Mouse (Mus musculus): ENCODE data around the gene Cnot6.

Gene Cnot6

DNA sequence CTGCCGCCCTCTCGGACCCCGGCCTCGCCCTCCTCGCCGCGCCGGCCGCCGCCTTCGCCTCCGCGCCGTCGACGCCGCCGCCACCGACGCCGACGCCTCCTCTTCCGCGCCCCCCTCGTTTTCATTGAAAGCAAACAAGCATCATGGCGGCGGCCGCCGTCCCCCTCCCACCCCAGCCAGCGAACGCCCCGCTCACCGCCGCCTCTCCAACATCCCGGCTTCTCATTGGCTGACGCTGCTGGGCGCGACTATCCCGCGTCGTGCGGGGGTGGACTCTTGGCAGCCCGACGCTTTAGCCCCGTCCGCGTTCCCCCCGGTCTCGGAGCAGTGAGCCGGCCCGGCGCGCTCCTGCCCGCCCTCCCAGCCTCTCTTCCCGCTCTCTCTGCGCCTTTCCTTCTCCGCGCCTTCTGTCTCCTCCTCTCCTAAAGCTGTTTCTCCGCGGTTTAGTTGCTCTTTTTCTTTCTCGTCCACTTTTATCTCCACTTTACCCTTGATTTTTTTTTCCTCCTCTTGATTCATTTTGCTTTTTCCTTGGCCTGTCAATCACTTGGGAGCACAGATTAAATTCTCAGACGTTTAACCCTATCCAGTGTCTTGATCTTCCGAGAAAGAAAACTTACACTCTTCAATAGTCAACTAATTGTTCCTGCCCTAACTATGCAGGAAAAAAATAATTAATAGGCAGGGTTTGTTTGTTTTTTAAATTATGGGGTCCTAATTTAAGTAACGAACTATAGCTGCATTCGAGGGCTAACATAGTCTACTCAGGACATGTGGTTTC lies at the start of gene Cnot6:
Cnot6 (minus strand) TSS at position 169 of the 781 bp plus-strand sequence.
- DNase-seq (ENCODE audit: low spot score in 2 of 2) = peak; percentile 97

DNA sequence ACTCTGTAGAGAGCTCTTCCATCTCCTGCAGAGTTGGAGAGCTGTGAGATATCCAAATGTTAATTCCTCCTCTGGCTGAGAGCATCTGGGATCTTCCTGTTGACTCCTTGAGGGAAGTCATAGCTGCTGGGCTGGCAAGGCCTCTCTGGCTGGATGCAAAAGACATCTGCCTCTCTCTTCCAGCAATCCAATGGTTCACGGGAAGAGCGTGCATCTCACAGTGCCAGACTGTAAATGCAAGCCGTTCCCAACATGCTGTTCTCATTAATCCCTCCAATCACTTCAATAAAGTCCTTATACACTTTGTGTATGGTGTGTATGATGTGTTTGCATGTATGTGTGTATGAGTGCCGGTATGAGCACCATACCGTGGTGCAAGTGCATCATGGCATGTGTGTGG lies 48.6 kb upstream of the Cnot6 start:
- peak in 1 of 2 experiments; percentile 20 for DNase-seq (ENCODE audit: low spot score in 2 of 2)

DNA sequence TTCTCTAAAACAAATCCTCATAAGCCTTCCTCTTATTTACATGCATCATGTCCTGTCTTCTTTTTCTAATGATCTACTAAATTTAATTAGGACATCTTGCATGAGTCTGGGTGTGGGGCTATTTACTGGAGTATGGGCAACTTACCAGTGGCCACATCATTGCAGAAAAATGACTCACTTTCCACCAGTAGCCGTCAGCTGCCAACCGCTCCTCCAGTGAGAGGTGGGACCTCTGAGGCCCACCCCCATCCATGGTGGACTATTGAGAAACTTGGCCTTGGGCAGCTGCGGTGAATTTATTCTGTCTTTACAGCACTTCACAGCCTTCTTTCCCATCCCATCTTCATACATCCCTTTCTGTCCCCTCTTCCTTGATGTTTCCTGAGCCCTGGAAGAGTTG lies 45.6 kb upstream of the Cnot6 start:
- DNase-seq (ENCODE audit: low spot score in 2 of 2) = peak in 1 of 2 experiments; percentile 31

GRCm38 (mm10) chr11:49754958-49755665 lies 42.6 kb upstream of the Cnot6 start:
- peak; percentile 79 to 84 for DNase-seq (ENCODE audit: low spot score in 2 of 2)

DNA sequence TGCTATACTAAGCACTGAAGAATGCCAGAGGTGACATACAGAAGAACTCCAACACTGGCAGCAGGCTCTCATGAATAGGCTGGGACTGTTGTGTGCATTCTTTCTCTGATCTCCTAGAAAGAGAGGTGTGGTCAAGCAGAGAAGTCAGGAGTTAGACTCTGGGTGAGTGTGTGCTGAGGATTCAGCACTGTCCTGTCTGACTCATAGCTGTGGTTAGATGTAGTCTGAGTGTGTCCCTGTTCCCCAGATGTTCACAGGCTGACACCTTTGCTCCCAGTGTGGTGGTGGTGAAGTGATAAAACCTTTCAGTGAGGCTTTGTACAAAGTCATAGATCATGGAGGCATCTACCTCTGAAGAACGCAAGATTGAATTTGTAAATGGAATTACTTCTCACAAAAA lies 34.2 kb upstream of the Cnot6 start:
- DNase-seq (ENCODE audit: low spot score in 2 of 2) = no peak

DNA sequence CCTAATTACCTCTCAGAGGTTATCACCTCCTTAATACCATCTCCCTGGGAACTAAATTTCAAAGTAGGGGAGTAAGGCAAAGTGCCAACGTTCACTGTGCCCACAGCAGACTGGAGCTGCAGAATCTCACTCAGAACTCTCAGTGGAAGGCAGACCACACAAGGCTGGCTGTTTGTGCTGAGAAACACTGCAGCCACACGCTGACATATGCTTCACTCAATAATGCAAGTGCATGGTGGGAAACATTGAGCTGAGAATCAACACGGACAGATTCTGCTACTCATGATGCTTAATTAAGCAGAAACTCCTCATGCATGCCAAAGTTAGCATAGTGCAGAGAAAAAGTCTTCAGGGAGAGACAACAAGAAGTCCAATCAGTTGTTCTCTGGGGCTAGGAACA lies 33.3 kb upstream of the Cnot6 start:
- DNase-seq (ENCODE audit: low spot score in 2 of 2) = no peak

- no peak for DNase-seq (ENCODE audit: low spot score in 2 of 2)
Measured at GRCm38 (mm10) chr11:49744981-49745380, 32.5 kb upstream of the Cnot6 start.

GRCm38 (mm10) chr11:49743634-49744033 lies 31.1 kb upstream of the Cnot6 start:
- DNase-seq (ENCODE audit: low spot score in 2 of 2) = peak; percentile 29 to 39

DNA sequence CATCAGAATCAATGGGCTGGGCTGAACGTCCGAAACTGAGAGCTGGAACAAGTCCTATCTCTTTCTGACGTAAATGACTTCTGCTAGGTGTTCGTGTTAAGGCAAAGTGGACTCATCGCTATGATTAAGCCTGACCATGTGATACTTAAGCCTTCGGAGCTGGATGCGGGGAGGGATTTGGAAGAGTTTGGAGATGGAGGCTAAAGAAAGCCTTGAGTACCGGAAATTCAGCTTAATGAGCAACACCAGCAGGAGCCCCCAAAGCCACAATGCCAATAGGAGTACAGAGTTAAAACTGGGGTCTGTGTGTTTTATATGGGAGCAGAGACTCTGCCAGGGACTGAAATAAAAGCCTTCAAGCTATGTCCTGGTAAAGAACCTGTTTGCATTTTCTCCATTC lies 29.7 kb upstream of the Cnot6 start:
- DNase-seq (ENCODE audit: low spot score in 2 of 2) = no peak

DNA sequence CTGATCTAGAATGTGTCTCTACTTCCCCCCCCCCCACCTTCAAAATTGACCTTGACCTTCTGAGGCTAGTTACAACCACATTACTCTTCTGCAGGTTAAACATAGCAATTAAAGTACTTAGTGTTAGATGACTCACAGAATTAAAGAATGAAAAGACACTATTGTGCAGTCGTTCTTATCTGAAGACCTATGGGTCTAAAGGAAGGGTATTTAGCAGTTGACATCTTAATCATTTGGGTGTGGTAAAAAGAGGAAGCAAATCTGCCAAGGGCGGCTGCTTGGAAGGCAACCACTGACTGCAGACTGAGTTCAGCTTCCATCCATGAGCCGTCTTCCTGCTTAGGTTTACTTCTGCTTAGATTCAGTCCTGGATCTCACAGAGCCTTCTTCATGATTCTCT lies 27.3 kb upstream of the Cnot6 start:
- no peak for DNase-seq (ENCODE audit: low spot score in 2 of 2)

DNA sequence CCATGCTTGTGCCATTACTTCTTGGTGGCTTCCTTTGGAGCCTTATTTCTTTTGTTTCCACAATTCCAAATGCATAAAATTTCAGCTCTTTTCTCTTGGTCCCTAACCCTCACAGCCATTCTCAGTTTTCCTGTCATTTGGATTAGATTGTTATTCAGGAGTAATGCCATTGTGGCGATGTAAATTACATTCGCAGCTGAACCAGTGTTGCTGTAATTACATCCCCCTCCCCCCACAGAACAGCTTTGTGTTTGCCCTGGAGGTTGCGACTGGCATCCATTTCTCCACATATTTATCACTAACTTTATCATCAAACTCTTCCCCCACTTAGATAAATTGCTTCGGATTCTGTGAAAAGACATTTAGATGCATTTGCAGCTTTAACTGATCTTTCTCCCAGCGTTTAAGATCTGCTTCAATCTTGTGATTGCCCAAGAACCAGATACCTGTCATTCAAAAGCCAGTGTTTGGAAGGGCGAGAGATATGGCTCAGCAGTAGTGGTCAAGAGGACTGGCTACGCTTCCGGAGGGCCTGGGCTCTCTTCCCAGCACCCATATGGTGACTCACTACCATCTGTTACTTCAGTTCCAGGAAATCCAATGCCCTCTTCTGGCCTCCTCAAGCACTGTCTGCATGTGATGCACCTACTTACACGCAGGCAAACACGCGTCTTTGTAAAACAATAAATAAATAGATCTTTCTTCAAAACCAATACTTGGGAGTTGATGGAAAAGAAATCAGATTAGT lies 26.3 kb upstream of the Cnot6 start:
- no peak for DNase-seq (ENCODE audit: low spot score in 2 of 2)

DNA sequence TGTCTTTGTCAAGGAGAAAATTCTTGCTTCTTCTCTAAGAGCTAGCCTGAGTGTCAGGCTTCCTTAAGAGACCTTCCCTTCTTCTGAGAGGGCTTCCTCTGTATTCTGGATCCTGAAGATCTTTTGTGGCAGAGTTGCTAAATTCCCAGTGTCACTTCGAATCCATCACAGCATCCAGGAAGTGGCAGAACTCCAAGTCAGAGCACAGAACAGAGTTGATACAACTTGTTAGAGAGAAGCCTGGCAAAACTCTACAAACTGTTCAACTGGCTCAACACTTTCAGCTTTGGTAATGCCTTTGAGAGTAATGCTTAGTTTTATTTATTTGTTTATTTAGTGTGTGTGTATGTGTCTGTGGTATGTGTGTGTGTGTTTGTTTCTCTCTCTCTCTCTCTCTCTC lies 25.1 kb upstream of the Cnot6 start:
- peak in 1 of 2 experiments; percentile 20 for DNase-seq (ENCODE audit: low spot score in 2 of 2)

DNA sequence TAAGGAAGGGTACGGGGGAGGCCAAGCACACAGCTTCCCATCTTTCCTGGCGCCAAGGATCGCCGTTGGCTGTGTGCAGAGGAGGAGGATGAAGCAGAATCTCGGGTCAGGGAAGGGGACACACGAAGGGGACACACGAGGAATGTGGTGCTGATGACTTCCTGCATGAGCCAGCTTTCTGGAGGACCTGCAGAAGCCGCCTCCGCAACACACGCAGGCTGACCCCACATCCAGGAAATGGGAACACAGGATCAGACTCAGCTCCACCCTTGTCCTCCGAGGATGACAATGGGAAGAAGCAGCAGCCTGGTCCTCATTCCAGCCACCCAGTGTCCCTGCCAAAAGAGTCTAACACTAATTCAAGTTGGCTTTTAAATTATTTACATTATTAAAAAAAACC lies 22.2 kb upstream of the Cnot6 start:
- peak; percentile 28 to 57 for DNase-seq (ENCODE audit: low spot score in 2 of 2)

GRCm38 (mm10) chr11:49730275-49730948 lies 17.9 kb upstream of the Cnot6 start:
- DNase-seq (ENCODE audit: low spot score in 2 of 2) = peak; percentile 53 to 57

DNA sequence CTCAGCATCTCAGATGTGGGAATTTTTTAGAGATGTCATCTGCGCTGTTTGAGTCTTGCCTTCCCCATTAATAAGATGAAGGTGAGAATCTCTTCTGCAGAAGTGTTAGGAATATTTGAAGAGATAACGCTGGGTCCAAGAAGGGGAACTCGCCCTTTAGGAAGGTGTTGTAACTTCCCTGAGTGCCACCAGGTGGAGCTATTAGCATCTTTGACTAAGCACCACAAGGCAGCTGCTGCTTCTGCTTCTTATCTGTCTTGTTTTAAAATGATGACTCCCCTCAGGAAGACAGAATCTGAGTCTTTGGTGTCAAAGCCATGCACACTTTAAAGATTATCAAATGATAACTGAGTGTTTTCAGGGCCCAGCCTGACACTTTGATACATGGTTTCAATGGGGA lies 15.4 kb upstream of the Cnot6 start:
- DNase-seq (ENCODE audit: low spot score in 2 of 2) = peak; percentile 30 to 55

DNA sequence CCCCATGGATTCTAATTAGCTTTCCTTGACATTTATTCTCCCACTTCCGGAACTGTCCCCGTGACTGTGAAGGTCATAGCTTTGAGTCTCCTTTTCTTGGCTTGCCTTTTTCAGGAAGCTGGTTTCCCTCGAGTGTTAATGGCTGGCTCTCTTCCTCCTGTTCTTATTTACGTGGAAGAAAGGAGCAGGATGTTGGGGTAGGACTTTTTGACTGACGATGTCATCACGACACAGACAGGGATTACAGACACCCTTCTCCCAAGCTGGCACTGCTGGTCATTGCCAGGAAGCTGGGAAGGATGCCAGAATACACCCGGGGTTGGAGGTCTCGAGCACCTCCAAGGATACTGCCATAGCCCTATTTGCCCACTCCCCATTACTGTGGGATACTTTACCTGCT lies 14.3 kb upstream of the Cnot6 start:
- no peak for DNase-seq (ENCODE audit: low spot score in 2 of 2)

GRCm38 (mm10) chr11:49724676-49725075 lies 12.2 kb upstream of the Cnot6 start:
- no peak for DNase-seq (ENCODE audit: low spot score in 2 of 2)

DNA sequence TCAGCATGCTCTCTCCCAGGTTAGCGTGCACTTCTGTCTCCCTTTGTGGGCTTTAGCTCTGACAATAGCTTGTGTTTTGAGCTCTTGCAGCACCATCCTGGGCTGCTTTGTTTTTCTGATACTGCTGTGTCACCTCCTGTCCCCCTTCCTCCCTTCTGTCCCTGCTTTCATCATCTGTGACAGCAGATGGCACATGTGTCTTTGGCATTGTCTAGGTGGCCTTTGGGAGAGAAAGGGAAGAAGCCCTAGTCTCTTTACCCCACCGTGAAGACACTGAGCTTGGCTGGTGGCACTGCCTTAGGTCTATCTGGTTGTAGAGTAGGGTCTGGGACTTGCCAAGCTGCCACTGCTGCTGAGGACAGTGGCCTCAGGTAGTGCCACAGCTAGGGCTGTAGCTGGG lies 10.8 kb upstream of the Cnot6 start:
- DNase-seq (ENCODE audit: low spot score in 2 of 2) = no peak

GRCm38 (mm10) chr11:49722692-49723091 lies 10.2 kb upstream of the Cnot6 start:
- DNase-seq (ENCODE audit: low spot score in 2 of 2) = no peak

- DNase-seq (ENCODE audit: low spot score in 2 of 2) = no peak
Measured at GRCm38 (mm10) chr11:49721358-49721757, 8.8 kb upstream of the Cnot6 start.

DNA sequence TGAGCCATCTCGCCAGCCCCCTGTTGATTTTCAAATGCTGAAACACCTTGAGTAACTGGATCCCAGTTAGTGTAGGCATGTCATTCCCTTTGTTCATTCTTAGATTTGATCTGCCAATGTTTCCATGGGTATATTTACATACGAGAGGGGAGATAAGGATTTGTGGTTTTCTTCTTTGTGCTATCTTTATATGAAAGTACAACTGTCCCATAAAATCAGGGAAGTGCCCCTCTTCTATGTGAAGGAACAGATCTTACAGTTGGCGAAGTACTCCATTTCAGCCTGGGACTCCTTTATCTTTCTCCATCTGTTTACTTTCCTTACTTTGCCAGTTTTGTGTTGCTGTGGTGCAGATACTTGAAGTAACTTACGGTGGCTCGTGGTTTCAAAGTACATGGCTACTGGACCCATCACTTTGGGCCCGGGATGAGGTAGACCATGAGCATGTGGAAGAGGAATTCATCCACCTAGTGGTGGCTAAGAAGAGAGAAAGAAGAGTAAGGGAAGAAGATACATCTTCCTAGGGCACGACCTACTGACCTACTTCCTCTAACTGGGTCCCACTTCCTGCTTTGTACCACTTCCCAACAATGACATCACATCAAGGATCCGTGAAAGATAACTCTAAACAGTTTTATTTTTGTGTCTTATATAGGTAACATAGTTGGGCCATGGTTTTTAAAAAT lies 7.1 kb upstream of the Cnot6 start:
- no peak for DNase-seq (ENCODE audit: low spot score in 2 of 2)
